Mouse (Mus musculus) layer of hippocampus, adult 11-12 months (tissue): ENCODE data around the gene Fgf22.
A peak's percentile ranks its signal among the peaks of the same experiment; 100 is the strongest.

Source experiments
- DNase-seq: peaks from one replicate; pipeline ENCODE4 v3.0.0; 2022; ENCODE audit warnings: low spot score

The Fgf22 gene

GRCm38 (mm10) chr10:79793051-79793737, 38.3 kb downstream of the Fgf22 start, which contains the start of gene Palm:
TSS of gene Palm (plus strand) at chr10:79793572.
- peak; percentile 85 for DNase-seq

DNA sequence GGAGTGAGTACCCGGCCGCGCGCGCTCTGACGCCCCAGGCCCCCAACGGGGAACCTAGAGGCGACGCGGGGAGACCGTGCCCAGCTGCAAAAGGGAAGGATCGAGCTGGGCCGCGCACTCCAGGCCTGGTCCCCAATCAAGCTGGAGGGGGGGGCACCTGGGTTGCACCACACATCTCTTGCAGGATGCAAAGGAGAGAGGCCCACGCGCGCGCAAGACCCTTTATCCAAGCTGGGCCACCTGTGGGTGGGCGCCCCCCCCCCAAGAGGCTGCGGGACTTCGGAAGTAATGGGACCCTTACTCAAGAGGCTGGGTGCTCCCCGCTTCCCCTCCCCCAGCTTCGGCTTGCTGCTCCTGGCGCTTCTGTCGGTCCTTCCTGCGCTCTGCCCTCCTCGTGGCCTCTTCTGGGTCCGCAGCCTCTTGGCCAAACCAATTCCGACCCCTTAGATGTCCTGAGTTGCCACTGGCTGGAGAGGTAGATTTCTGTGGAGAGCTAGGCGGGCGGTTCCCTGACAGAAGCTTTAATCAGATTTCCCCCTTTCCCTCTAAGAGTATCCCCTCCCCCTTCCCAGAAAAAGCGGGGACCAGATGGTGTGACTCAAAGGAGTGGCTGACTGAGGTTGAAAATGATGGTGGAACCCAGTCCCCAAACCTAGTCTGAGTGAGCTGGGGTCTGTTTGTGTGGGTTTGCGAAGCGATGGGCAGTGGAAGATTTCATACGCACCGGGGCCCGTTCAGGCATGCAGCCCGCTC, 39.0 kb downstream of the Fgf22 start:
- DNase-seq, result peak; percentile 68

GRCm38 (mm10) chr10:79794491-79794931, 39.6 kb downstream of the Fgf22 start:
- DNase-seq, result no peak

GRCm38 (mm10) chr10:79795905-79796304, 41.0 kb downstream of the Fgf22 start:
- DNase-seq, result no peak

- DNase-seq, result no peak
These were observed 42.5 kb downstream of the Fgf22 start for GRCm38 (mm10) chr10:79797326-79797725.

DNA sequence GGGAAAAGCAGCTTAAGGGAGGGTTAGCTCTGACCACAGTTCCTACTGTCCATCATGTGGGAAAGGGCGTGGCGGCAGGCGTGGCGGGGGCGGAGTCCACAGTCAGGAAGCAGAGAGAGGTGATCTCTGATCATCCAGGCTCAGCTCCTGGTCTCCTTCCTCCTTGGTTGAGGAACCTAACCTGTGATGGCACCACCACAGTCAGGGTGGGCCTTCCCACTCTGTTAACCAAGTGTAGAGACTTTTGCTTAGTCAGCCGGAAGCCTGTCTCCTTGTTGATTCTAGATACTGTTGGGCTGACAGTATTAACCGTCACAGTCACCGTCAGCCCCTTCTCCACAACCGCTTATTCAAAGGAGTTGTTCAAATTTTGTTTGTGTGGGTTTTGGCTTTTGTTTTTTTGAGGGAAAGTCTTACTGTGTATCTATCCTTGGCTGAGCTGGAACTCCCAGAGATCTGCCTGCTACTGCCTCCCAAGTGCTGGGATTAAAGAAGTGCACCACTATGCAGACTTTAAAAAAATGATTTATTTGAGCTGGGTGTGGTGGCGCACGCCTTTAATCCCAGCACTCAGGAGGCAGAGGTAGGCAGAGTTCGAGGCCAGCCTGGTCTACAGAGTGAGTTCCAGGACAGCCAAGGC, 43.5 kb downstream of the Fgf22 start:
- DNase-seq, result no peak

DNA sequence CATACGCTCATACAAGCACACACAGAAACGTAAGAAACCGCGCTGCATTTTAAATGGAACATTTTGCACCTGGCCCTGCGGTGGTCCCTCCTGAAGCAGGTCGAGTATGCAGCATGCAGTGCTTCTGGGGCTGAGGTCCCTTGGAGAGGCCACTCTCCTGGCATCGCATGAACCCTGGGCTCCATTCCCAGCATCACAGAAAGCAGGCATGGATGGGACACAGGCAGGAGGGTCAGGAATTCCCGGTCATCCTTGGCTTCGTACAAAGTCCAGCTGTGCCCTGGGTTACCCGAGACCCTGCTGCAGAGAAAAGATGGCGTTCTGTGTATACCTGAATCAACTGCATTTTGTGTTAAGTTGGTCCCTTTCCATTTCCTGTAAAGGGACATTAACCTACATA, 45.6 kb downstream of the Fgf22 start:
- no peak for DNase-seq

- DNase-seq, result no peak
These were observed 47.0 kb downstream of the Fgf22 start for GRCm38 (mm10) chr10:79801837-79802236.

DNA sequence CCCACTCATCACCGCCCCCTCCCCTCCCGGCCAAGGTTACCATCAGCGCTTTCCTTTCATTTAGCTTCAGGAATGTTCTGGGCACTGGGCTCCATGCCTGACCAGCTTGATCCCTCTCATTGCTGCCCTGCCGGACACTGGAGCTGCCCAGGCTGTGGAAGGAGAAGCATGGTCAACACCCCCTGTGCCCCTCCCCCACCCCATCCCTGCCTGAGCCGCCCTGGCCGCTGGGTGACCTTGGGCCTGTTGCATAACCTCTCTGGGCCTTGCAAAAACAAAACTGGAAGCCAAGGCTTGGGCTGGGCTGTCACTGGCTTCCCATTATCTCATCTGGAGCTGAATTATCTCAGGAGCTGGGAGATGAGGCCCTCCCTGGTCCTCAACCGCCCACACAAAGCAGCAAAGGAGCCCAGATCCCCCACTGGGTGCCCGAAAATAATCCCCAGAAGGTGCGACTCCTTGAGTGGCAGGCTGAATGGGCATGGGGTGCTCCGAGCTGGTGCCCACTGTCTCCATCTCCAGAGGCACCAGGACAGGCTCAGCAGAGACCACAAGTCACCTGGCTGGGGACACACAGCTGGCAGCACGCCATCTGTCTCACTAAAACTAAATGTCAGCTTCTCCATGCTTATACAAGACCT, 47.6 kb downstream of the Fgf22 start:
- peak; percentile 46 for DNase-seq

DNA sequence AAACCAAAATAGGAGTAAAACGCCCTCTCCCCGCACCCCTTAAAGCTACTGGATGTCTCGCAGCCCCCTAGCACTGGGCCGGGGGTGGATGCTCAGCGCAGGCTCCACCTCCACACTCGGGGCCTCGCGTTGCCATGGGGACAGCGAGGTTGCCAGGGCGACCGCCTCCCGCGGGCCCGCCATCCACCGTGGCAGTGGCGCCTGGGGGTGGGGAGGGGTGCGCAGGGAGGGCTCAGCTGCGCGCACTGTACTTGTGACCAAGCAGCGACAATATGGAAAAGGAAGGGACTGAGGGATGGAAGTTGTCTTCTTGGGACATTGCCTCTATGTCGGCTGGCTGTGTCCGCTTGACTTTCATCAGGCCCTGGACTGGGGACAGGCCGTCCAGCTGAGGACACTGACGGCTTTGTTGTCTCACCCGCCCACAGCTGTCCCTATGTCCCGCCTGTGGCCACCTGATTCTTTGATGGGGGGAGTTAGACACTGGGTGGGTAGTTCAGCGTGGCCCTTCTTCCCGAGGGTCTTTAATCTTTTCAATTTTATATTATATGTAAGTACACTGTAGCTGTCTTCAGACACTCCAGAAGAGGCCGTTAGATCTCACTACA, 48.9 kb downstream of the Fgf22 start:
- peak; percentile 91 for DNase-seq

DNA sequence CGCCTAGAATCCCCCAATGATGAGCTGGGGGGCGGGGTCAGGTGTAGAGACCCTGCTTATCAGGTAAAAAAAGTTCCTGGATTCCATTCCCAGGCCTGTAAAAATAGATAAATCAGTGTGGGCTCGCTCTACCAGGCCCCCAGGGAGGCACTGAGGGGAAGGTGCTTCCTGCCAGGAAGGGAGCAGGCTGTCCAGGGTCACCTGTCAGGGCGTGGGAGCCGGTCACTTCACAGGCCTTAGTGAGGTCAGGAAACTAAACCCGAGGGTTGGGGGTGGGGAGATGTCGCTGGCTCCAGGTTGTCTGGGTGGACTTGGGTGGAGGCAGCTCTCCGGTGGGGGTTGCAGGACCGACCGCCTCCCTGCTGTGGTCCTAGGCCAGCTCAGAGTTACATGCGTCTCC, 50.8 kb downstream of the Fgf22 start:
- no peak for DNase-seq

DNA sequence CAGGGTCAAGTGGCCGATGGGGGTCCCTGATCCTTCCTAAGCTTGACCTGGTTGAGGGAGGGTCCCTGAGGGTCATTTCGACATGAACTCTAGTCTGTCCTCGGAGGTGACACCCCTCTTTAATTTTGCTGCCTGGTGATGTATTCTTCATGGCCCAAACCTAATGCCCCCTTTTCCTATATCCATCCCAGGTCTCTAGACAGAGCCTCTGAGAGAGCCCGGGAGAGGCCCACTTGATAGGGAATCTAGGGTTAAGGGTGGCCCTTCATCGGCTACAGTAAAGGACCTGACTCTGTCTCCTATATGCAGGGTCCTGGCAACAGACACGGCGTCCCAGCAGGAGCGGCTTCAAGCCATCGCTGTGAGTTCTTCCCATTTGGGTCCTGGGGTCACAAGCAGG, 51.5 kb downstream of the Fgf22 start:
- DNase-seq, result no peak

- DNase-seq, result no peak
These were observed 52.1 kb downstream of the Fgf22 start for GRCm38 (mm10) chr10:79806972-79807371.

DNA sequence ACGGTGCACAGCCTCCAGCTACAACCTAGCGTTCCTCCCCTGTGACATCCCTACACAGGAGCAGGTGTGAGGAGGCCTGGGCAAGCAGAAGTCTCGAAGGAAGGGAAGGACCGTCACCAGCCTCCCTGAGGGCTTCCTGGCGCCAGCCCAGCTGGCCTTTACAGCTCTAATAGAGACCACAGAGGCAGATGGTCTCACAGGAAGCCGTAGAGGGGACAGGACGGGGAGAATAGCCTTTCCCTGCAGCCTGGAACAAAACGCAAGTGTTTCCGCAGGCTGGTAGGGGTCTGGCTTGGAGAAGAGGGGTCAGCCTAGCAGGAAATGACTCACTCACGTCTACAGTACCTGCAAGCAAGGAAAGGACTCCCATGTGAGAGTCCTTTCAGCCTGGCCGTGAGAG, 53.0 kb downstream of the Fgf22 start:
- no peak for DNase-seq
